Mouse (Mus musculus) ES-E14 (cell line): ENCODE results near the gene Ctnna3. TPM values are rescaled to one million over a fixed set of nuclear protein-coding genes. Genes with fewer than 3 reads are reported as not detected.

Experiments
- DNase-seq: peaks from one replicate; pipeline ENCODE4 v3.0.0-alpha.2; 2013; ENCODE audit warnings: low read depth, low spot score
- H3K27ac ChIP-seq: 2 replicates; pipeline ENCODE4 v1.5.1; 2012; ENCODE audit warnings: low read depth, mild to moderate bottlenecking, low read length, moderate library complexity, mixed read lengths; ENCODE audit not compliant: poor library complexity, insufficient read depth, severe bottlenecking
- H3K36me3 ChIP-seq: 2 replicates; pipeline ENCODE4 v1.6.1; 2012; ENCODE audit warnings: mild to moderate bottlenecking, low read length, moderate library complexity, mixed read lengths; ENCODE audit not compliant: control insufficient read depth, poor library complexity, insufficient read depth, severe bottlenecking
- H3K4me1 ChIP-seq, 2 experiments: fragments of 150-350 bp in 1 of 2; sonication (generic) in 1 of 2; 2 replicates each; pipeline ENCODE4 v1.6.1; 2012; ENCODE audit warnings: low read length in 2 of 2, mild to moderate bottlenecking in 1 of 2, mixed read lengths in 1 of 2; ENCODE audit not compliant: control insufficient read depth in 2 of 2, insufficient read depth in 2 of 2, poor library complexity in 1 of 2
- H3K4me3 ChIP-seq, 2 experiments: fragments of 150-350 bp in 1 of 2; sonication (generic) in 1 of 2; 2 replicates each; pipeline ENCODE4 v1.5.1; 2012; ENCODE audit warnings: low read length in 2 of 2, low read depth in 1 of 2, mild to moderate bottlenecking in 1 of 2, mixed read lengths in 1 of 2; ENCODE audit not compliant: insufficient read depth in 1 of 2, poor library complexity in 1 of 2, severe bottlenecking in 1 of 2
- H3K9ac ChIP-seq: 2 replicates; pipeline ENCODE4 v1.6.1; 2012; ENCODE audit warnings: low read depth, mild to moderate bottlenecking, low read length, mixed read lengths; ENCODE audit not compliant: poor library complexity, insufficient read depth, severe bottlenecking
- H3K9me3 ChIP-seq: fragments of 150-350 bp; sonication (generic); 2 replicates; pipeline ENCODE4 v1.6.1; 2012; ENCODE audit warnings: low read depth, mild to moderate bottlenecking, low read length; ENCODE audit not compliant: control insufficient read depth, insufficient read depth
- CHD2 ChIP-seq: IDR thresholded peaks from 2 replicates; pipeline ENCODE4 v1.6.1; 2014; ENCODE audit warnings: mild to moderate bottlenecking, low read depth, low read length, inconsistent platforms
- HCFC1 ChIP-seq: IDR thresholded peaks from 2 replicates; pipeline ENCODE4 v1.6.1; 2012; ENCODE audit warnings: low read length, inconsistent platforms, borderline replicate concordance; ENCODE audit not compliant: insufficient read depth
- MAFK ChIP-seq: IDR thresholded peaks from 2 replicates; pipeline ENCODE4 v1.6.1; 2014; ENCODE audit warnings: mild to moderate bottlenecking, low read depth, low read length, inconsistent platforms; ENCODE audit not compliant: insufficient read depth
- ZC3H11A ChIP-seq: IDR thresholded peaks from 2 replicates; pipeline ENCODE4 v1.6.1; 2012; ENCODE audit warnings: low read depth, mild to moderate bottlenecking, inconsistent platforms, low read length, borderline replicate concordance
- ZNF384 ChIP-seq: IDR thresholded peaks from 2 replicates; pipeline ENCODE4 v1.6.1; 2012; ENCODE audit warnings: low read depth, low read length, inconsistent platforms
- in situ Hi-C, 2 experiments: fragments of 600-800 bp; cut with MboI; formaldehyde crosslinking; loops; one replicate each; pipeline ENCODE4 v1.15.1; 2025; ENCODE audit warnings: low sequenced_read_pairs in 2 of 2, inconsistent platforms in 1 of 2; ENCODE audit not compliant: unreplicated experiment in 2 of 2
- total RNA-seq: library from RNA; depleted of rRNA; stranded (reverse); fragments of 300-350 nt; gene quantifications from 2 replicates; pipeline ENCODE4 v1.2.3, GENCODE M21; 2012

The Ctnna3 gene
- total RNA-seq, 1 experiment = not detected

- no peak overlapping the region for H3K4me3 ChIP-seq
- TF ChIP-seq ZC3H11A (no peak), MAFK (no peak), ZNF384 (no peak), HCFC1 (no peak), CHD2 (no peak)
- H3K27ac ChIP-seq = no peak overlapping the region
- H3K4me1 ChIP-seq = peaks cover 0 to 11% of the 10 kb centered on the region in 2 experiments; a peak in 2 of 4 replicates
- H3K9me3 ChIP-seq = no peaks in the 10 kb centered on the region
- DNase-seq = no peak
- H3K9ac ChIP-seq = no peak overlapping the region
- in situ Hi-C loops = no loop called here
- no peaks in the 10 kb centered on the region for H3K36me3 ChIP-seq
Measured at GRCm38 (mm10) chr10:63423591-63424474, 6.1 kb upstream of the Ctnna3 start.

GRCm38 (mm10) chr10:63424475-63424814, 5.5 kb upstream of the Ctnna3 start:
- Histone ChIP-seq H3K36me3 (no peaks in the 10 kb centered on the region), H3K4me3 (no peak overlapping the region), H3K27ac (no peak overlapping the region), H3K9me3 (no peaks in the 10 kb centered on the region), H3K9ac (no peak overlapping the region), H3K4me1 (peaks cover 0 to 11% of the 10 kb centered on the region in 2 experiments; a peak in 2 of 4 replicates)
- peak; percentile 52 for DNase-seq
- in situ Hi-C loops = no loop called here
- TF ChIP-seq MAFK (no peak), ZNF384 (peak; percentile 90), CHD2 (no peak), HCFC1 (no peak), ZC3H11A (no peak)

DNA sequence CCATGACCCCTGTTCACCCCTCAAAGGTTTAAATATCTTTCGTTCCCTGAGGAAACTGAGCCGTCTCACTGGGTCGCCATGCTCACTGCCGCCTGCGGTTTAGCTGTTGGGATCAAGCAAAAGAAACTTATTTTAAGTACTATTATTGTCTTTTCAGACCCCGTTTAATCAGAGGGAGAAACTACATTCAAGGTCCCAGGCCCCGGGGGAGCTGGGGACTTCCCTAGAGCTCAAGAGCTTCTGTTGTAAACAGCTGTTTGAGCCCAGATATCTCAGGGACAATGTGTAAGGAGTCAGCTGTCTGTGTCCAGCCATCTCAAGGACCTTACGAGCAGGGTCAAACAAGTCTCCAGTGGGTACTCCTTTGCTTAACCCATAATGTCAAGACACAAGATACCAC, 2.8 kb upstream of the Ctnna3 start:
- TF ChIP-seq HCFC1 (no peak), MAFK (no peak), CHD2 (no peak), ZC3H11A (no peak), ZNF384 (no peak)
- Histone ChIP-seq H3K4me3 (peak overlapping the region in 1 of 2 experiments; percentile 26; a peak in 1 of 4 replicates), H3K4me1 (peaks cover 0 to 12% of the 10 kb centered on the region in 2 experiments; a peak in 2 of 4 replicates), H3K9ac (no peak overlapping the region), H3K9me3 (no peaks in the 10 kb centered on the region), H3K36me3 (no peaks in the 10 kb centered on the region), H3K27ac (no peak overlapping the region)
- no peak for DNase-seq
- in situ Hi-C loops = no loop called here

GRCm38 (mm10) chr10:63428243-63429022, 1.5 kb upstream of the Ctnna3 start:
- H3K4me3 ChIP-seq = peak overlapping the region; percentile 59 to 66
- H3K9me3 ChIP-seq = no peaks in the 10 kb centered on the region
- in situ Hi-C loops = no loop called here
- peaks cover 0 to 12% of the 10 kb centered on the region in 2 experiments; a peak in 2 of 4 replicates for H3K4me1 ChIP-seq
- no peaks in the 10 kb centered on the region for H3K36me3 ChIP-seq
- DNase-seq = no peak
- no peak for TF ChIP-seq ZC3H11A
- TF ChIP-seq CHD2 = no peak
- no peak for TF ChIP-seq ZNF384
- no peak for TF ChIP-seq HCFC1
- TF ChIP-seq MAFK = no peak
- H3K9ac ChIP-seq = peak overlapping the region; percentile 58; the same call in 1 of the 2 replicates
- H3K27ac ChIP-seq = no peak overlapping the region
